Mouse (Mus musculus): ENCODE results near the gene Ulbp1.
"Not testable (repeated sequence)": the region's sequence is repeated elsewhere in the genome, so short reads cannot be mapped to it uniquely, and the experiment has no call there.

Gene Ulbp1

DNA sequence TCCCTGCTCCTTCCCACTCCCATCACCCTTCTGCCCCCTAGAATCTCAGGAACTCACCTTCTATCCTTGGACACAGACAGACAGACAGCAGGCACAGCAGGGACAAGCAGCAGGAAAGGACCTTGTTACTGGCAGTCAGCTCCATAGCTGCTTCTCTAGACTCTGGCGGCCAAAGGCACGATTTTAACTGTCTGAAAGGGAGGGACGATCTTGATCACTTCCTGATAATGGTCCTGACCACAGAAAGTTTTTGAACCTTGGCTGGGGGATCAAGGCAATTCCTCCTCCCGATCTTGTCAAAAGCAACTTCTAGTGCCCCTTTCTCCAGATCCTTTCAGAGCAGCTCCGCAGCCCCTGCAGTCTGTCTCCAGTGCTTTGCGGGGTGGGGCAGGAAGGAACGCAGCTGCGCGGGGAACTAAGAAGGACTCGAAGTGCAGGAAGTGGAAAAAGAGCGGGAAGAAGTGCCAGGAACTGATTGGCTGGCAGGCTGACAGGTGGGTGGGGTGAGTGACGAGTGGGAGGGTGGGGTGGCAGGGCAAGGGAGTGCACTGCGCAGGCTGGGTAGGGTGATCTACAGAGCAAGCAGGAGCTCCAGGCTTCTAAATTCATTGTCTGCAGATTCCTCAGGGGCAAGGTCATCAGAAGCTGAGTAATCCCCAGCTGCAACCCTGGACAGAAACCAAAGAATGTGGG is at the start of gene Ulbp1:
TSS of gene Ulbp1 (minus strand) at position 442 of the 693 bp plus-strand sequence.
- DNase-seq (ENCODE audit: low read depth, low spot score): peak; percentile 68
- H3K36me3 ChIP-seq (ENCODE audit: control insufficient read depth, insufficient read depth, low read length, poor library complexity, severe bottlenecking): no peaks in the 10 kb centered on the region
- no peaks in the 10 kb centered on the region for H3K27me3 ChIP-seq (ENCODE audit: control insufficient read depth, insufficient read depth, low read length, poor library complexity, severe bottlenecking)

DNA sequence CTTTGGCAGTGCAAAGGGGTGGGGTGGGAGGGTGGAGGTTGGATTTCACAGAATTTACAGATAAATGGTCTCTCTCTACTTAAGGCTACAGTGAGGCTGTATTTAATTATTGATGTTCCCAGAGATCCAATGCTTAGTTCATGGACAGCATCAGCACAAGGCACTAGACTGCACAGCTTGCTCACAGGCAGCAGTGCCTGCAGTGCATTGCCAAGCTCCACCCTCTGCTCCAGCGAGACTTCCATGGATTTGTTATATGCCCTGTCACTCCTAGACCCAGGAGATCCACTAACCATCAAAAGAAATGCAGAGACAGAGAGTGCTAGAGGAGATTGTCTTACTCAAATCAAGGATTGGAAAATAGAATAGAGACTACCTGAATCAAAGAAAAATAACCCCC is 24.7 kb upstream of the Ulbp1 start:
- H3K36me3 ChIP-seq (ENCODE audit: control insufficient read depth, insufficient read depth, low read length, poor library complexity, severe bottlenecking); DNase-seq (ENCODE audit: low read depth, low spot score); H3K27me3 ChIP-seq (ENCODE audit: control insufficient read depth, insufficient read depth, low read length, poor library complexity, severe bottlenecking): not testable (repeated sequence)

DNA sequence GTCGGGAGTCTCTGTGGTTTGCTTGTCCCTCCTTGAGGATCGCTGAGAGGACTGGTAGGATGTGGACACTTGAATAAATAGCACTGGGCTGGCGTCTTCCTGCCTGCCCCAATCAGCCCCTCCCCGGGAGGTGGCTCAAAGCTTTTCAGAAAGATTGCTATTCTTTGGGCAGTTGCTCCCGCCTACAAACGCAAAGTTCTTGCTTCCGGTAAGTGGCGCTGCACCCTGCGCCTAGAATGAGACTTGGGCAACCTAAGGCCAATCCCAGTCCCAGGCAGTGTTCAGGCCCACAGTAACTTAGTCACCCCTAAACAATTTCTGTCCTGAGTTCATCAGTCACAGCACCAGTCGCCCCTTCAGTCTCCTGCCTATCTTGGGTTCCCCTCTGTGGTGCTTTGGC is 18.9 kb upstream of the Ulbp1 start:
- H3K36me3 ChIP-seq (ENCODE audit: control insufficient read depth, insufficient read depth, low read length, poor library complexity, severe bottlenecking); H3K27me3 ChIP-seq (ENCODE audit: control insufficient read depth, insufficient read depth, low read length, poor library complexity, severe bottlenecking); DNase-seq (ENCODE audit: low read depth, low spot score): not testable (repeated sequence)

DNA sequence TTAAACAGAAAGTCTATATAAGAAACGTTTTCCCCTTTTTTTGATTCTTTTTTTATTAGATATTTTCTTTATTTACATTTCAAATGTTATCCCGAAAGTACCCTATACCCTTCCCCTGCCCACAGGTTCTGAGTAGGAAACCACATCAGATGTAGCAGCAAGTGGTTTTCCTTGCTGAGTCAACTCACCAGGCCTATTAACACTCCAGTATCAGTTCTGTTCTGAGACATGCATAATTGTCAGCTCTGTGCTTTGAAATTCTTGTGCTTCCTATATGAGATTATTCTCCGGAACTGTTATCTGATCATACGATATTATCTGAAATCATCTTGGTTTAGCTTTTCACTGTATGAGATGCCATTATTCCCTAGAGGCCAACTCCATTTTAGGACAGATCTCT is 10.2 kb upstream of the Ulbp1 start:
- DNase-seq (ENCODE audit: low read depth, low spot score): no peak
- H3K36me3 ChIP-seq (ENCODE audit: control insufficient read depth, insufficient read depth, low read length, poor library complexity, severe bottlenecking): no peaks in the 10 kb centered on the region
- no peaks in the 10 kb centered on the region for H3K27me3 ChIP-seq (ENCODE audit: control insufficient read depth, insufficient read depth, low read length, poor library complexity, severe bottlenecking)

DNA sequence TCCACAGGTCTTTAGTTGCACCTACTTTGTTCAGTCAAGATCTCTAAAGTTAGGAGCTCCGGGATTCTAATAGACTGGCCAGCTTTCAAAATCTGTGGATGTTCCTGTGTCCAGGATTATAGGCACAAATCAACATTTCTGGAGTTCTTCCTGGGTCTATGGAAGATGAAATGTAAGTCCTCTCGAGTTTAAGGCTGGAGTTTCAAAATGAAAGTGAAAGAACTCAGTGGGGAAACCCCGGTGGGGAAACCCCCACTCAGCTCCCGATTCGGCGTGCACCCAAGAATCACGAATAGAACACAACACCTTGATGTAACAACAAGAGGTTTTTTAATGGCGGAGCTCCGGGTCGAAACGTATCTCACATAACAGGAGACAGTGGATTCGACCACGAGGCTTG is 787 bp upstream of the Ulbp1 start:
- peak; percentile 64 for DNase-seq (ENCODE audit: low read depth, low spot score)

DNA sequence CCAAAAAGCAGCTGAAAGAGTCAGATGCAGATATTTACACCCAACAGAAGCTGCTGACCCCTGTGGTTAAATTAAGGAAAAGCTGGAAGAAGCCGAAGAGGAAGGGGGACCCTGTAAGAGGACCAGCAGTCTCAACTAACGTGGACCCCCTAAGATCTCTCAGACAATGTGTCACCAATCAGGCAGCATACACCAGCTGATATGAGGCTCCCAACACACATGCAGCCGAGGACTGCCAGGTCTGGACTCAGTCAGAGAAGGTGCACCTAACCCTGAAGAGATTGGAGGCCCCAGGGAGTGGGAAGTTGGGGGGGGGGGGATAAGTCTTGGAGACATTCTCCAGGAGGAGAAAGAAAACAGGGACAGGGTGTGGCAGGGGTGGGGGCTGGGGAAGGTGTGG is 1.8 kb downstream of the Ulbp1 start:
- Histone ChIP-seq H3K36me3 (ENCODE audit: control insufficient read depth, insufficient read depth, low read length, poor library complexity, severe bottlenecking) (no peaks in the 10 kb centered on the region), H3K27me3 (ENCODE audit: control insufficient read depth, insufficient read depth, low read length, poor library complexity, severe bottlenecking) (no peaks in the 10 kb centered on the region)
- DNase-seq (ENCODE audit: low read depth, low spot score): no peak

More for the DNA sequence above, 787 bp upstream of the Ulbp1 start:
- H3K27me3 ChIP-seq (ENCODE audit: control insufficient read depth, insufficient read depth, low read length, poor library complexity, severe bottlenecking); H3K36me3 ChIP-seq (ENCODE audit: control insufficient read depth, insufficient read depth, low read length, poor library complexity, severe bottlenecking): not testable (repeated sequence)

DNA sequence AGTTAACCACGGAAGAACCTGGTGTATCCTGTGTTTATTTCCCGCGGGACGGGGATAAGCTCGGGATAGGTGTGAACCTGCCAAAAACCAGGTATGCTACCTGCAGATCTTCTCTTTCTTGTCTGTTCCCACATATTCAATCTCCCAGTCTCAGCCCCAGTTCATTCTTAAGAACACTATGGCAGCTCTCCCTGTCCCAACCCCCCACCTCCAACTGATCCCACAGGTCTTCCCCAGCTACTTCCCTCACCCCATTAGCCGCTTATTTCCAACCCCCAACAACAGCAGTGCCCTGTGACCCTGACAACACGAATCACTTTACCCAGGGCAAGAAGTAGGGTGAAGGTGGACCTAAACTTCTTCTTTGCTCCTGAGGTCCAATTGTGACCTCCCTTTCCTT is 3.0 kb downstream of the Ulbp1 start:
- no peak for DNase-seq (ENCODE audit: low read depth, low spot score)
- Histone ChIP-seq H3K27me3 (ENCODE audit: control insufficient read depth, insufficient read depth, low read length, poor library complexity, severe bottlenecking) (no peaks in the 10 kb centered on the region), H3K36me3 (ENCODE audit: control insufficient read depth, insufficient read depth, low read length, poor library complexity, severe bottlenecking) (no peaks in the 10 kb centered on the region)

DNA sequence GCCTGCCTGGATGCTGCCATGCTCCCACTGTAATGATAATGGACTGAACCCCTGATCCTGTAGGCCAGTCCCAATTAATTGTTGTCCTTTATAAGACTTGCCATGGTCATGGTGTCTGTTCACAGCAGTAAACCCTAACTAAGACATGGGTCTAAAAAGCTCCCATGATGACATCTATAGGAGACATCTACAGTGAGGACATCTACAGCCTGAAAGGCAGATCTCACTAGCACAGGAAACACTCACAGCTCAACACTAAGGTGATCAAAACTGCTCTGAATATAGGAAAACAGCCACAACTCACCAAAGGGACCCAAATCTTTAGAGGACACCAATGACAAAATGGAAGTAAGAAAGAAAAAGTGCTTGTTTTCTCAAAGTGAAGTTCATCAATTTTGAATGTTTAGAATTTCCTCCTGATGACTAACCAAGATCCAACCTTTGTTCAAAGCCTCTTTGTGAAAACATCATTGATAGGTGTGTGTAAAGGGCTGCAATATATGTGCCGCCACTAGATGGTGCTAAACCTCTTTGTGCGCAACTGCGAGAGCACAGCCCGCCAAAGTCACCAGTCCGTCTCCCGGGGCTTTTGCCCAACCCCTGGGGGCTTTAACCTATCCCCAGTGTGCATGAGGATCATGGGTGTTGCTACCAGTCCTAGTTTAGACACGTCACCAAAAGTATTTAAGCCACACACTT is 3.6 kb downstream of the Ulbp1 start:
- peak; percentile 27 for DNase-seq (ENCODE audit: low read depth, low spot score)
- H3K27me3 ChIP-seq (ENCODE audit: control insufficient read depth, insufficient read depth, low read length, poor library complexity, severe bottlenecking); H3K36me3 ChIP-seq (ENCODE audit: control insufficient read depth, insufficient read depth, low read length, poor library complexity, severe bottlenecking): not testable (repeated sequence)

DNA sequence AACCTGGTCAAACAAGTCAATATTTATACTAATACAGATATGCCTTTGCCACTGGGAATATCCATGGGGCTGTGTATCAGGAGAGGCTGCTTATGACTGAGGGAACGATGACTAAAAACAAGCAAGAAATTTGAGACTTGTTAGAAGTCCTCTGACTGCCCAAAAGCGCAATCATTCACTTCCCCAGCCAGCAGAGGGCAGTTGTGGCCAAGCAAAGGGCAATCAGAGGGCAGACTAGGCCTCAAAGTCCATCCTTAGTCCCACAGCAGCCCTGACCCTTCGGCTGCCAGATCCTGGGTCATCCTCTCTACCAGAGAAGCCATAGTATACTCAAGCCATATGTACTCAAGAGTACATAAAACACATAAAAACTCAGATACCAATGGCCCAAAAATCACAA is 11.4 kb downstream of the Ulbp1 start:
- Histone ChIP-seq H3K27me3 (ENCODE audit: control insufficient read depth, insufficient read depth, low read length, poor library complexity, severe bottlenecking) (no peaks in the 10 kb centered on the region), H3K36me3 (ENCODE audit: control insufficient read depth, insufficient read depth, low read length, poor library complexity, severe bottlenecking) (no peaks in the 10 kb centered on the region; the same call in 1 of the 2 replicates)
- DNase-seq (ENCODE audit: low read depth, low spot score): peak; percentile 39

DNA sequence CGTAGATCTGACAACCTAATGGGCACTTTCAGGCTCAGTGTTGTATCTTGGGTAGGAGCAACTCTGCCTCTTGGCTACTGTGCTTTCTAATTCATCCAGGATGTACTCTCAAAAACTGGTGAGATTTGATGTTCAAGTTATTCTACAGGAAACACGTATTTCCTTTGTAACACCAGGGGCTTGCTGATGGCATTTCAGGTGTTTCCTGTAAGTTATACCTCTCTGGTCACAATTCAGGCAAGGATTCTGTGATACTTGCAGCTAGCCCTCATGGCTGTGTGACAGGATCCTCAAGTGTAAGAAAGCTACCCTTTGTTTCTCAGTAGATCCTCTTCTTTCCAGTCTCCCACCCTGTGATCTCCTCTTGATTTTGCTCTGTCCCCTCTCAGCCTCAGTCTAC is 34.5 kb downstream of the Ulbp1 start:
- DNase-seq (ENCODE audit: low read depth, low spot score): no peak
- H3K36me3 ChIP-seq (ENCODE audit: control insufficient read depth, insufficient read depth, low read length, poor library complexity, severe bottlenecking): no peaks in the 10 kb centered on the region
- no peaks in the 10 kb centered on the region for H3K27me3 ChIP-seq (ENCODE audit: control insufficient read depth, insufficient read depth, low read length, poor library complexity, severe bottlenecking)

DNA sequence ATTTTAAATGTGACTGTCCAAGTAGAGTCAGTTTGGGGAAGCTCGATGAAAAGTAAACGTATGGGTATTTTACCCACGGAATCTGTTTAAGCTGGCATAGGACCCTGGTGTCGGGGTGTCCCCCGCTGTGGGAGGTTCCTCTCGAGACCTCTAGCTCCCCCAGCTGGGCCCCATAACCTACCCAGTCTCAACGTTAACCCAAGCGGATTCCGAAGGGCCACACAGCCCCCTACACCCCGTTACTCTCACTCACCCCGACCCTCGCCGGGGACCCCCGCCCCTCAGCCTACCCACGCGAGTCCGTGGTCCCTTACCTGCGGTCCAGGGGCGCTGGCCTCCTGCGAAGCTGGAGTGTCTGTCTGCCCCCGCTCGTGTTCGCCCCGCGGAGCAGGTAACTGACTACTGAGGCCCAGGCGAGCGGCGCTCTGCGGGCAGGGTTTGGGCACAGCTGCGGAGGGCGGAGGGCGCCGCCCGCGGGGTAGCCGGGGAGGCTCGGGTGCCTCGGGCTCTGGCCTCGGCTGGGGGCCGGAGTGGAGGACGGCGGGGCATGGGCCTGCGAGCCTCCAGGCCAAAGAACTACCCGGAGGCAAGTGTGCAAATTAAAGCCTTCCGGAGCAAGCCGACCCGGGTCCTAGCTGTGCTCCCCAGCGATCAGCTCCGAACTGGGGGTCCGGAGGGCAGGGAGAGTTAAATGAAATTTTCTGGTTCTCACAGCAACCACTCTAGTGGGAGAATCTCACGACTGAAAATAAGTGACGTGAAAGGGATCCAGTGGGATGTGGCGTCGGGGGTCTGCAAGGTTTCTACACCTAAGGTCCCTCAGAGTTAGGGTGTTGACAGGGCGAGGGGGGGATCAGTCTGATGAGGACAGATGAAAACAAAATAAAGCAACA is 80.0 kb downstream of the Ulbp1 start:
- peak; percentile 12 for DNase-seq (ENCODE audit: low read depth, low spot score)
- peaks cover 4% of the 10 kb centered on the region; the same call in 1 of the 2 replicates for H3K27me3 ChIP-seq (ENCODE audit: control insufficient read depth, insufficient read depth, low read length, poor library complexity, severe bottlenecking)
- H3K36me3 ChIP-seq (ENCODE audit: control insufficient read depth, insufficient read depth, low read length, poor library complexity, severe bottlenecking): no peaks in the 10 kb centered on the region

DNA sequence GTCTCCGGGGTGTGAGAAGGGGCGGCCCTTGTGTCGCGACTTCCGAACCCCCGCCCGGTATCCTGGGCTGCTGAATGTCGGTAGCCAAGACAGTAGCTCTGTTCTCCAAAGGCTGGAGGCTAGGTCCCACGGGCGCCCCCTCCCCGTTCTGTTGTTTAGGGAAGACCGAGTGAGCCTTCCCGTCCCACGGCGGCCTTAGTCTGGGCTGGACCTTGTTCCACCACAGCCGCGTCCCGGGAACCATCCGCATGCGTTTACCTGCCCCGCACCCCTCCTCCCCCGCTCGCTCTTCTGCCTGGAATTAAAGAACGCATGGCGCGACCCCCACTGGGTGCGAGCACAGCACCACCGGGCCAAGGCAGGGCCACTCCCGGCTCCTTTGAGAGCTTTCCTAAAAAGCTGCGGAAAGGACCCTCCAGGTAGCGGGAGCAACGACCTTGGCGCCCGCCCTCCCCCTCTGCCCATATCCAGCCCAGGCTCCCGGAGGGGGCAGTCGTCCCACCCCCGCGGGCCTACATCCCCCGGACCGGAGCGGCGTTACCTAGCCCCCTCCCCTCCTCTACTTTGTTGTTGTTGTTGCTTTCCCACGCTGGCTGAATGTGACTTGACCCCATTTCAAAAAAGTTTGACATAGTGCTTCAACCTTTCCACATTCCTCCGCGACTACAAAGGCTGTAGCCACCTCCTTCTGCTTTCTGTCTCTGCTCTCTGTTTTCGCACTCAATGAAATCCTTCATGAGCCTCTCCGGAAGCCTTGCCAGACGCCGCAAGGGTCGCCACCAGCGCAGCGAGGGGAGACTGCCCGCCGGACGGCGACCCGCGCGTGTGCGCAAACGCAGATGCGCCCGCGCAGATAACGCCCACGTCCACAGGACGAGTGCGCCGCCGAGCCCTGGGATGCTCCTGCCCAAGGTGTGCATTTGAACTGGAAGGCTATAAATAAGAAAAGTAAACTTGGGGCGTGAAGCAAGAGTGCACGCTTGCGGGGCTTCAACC is 81.2 kb downstream of the Ulbp1 start:
- Histone ChIP-seq H3K27me3 (ENCODE audit: control insufficient read depth, insufficient read depth, low read length, poor library complexity, severe bottlenecking) (peaks cover 4% of the 10 kb centered on the region; the same call in 1 of the 2 replicates), H3K36me3 (ENCODE audit: control insufficient read depth, insufficient read depth, low read length, poor library complexity, severe bottlenecking) (no peaks in the 10 kb centered on the region)
- no peak for DNase-seq (ENCODE audit: low read depth, low spot score)

DNA sequence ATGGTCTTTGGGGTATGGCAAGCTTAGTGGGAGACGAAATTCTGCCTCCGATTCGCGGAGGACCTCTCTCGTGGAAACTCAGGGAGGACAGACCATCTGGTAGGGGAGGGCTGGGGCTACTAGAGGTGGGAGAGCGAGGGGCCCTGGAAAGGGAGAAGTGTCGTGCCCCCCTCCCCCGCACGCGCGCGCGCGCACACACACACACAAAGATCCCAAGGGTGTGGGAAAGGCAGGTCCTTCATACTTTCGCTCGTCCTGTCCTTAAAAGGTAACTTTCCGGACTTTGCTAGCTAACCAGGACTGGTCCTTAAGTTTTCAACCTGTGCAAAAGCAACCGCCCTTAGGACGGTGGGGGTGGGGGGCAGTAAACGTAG is 81.9 kb downstream of the Ulbp1 start:
- no peaks in the 10 kb centered on the region for H3K36me3 ChIP-seq (ENCODE audit: control insufficient read depth, insufficient read depth, low read length, poor library complexity, severe bottlenecking)
- DNase-seq (ENCODE audit: low read depth, low spot score): peak; percentile 12

DNA sequence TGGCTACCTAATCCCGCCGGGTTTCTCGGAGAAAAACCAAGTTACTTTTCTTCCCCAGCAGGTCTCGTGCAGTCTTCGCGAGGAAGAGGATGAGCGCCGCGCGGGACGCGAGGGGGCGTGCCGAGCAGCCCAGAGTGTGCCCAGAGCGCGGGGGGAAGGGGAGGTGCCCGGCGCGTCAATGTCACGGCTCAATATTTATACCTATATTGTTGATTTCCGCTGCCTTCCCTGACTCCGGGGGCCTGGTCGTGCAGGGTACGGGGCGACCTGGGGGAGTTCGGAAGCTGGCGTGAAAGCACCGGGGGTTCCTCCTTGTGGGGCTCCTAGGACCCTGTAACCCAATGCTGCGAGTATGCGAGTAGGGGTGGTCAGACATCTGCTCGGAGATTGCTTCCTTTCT is 82.3 kb downstream of the Ulbp1 start:
- peaks cover 4% of the 10 kb centered on the region; the same call in 1 of the 2 replicates for H3K27me3 ChIP-seq (ENCODE audit: control insufficient read depth, insufficient read depth, low read length, poor library complexity, severe bottlenecking)
- H3K36me3 ChIP-seq (ENCODE audit: control insufficient read depth, insufficient read depth, low read length, poor library complexity, severe bottlenecking): no peaks in the 10 kb centered on the region
- peak; percentile 19 for DNase-seq (ENCODE audit: low read depth, low spot score)

More for the DNA sequence above, 81.9 kb downstream of the Ulbp1 start:
- H3K27me3 ChIP-seq (ENCODE audit: control insufficient read depth, insufficient read depth, low read length, poor library complexity, severe bottlenecking): peaks cover 4% of the 10 kb centered on the region; the same call in 1 of the 2 replicates

Measured in splenic B cell, adult 2 months (primary cell).